Mouse (Mus musculus): ENCODE results near the gene Phyhd1.

GRCm38 (mm10) chr2:30280743-30281142, 14.7 kb downstream of the Phyhd1 start, which contains the start of gene Gm28038:
- no peak for TF ChIP-seq CTCF (IDR thresholded peaks at IDR 0.05; ENCODE audit: low read depth, low read length)
- TF ChIP-seq GATA2 (IDR thresholded peaks at IDR 0.05; ENCODE audit: borderline replicate concordance, low read depth, low read length), result no peak
- no peak for TF ChIP-seq GATA1 (IDR thresholded peaks at IDR 0.05; ENCODE audit: borderline replicate concordance, low read length)

All from G1E (cell line).